Mouse (Mus musculus) MEL (cell line): ENCODE data around the gene Hmbs. TPM values are rescaled to one million over a fixed set of nuclear protein-coding genes. Genes with fewer than 3 reads are reported as not detected.

Experiments used
- DNase-seq: peaks from one replicate; pipeline ENCODE4 v3.0.0; 2011; ENCODE audit warnings: low read depth, low spot score
- H3K27ac ChIP-seq: 2 replicates; pipeline ENCODE4 v1.5.1; 2012; ENCODE audit warnings: low read depth, mild to moderate bottlenecking, control low read depth, low read length, moderate library complexity; ENCODE audit not compliant: control insufficient read depth
- H3K27me3 ChIP-seq, 2 experiments: fragments of 150-350 bp in 1 of 2; sonication (generic) in 1 of 2; 2 replicates each; pipeline ENCODE4 v1.6.1; 2012; ENCODE audit warnings: low read length in 2 of 2, mild to moderate bottlenecking in 2 of 2, improper control_type of control experiment in 1 of 2, moderate library complexity in 1 of 2; ENCODE audit not compliant: insufficient read depth in 2 of 2, control insufficient read depth in 1 of 2
- H3K36me3 ChIP-seq, 2 experiments: 2 replicates each; pipeline ENCODE4 v1.6.1; 2012 to 2014; ENCODE audit warnings: low read length in 2 of 2, improper control_type of control experiment in 1 of 2, inconsistent platforms in 1 of 2, mild to moderate bottlenecking in 1 of 2; ENCODE audit not compliant: insufficient read depth in 2 of 2, control insufficient read depth in 1 of 2
- H3K4me1 ChIP-seq, 2 experiments: fragments of 150-350 bp in 1 of 2; sonication (generic) in 1 of 2; 2 replicates each; pipeline ENCODE4 v1.6.1; 2012; ENCODE audit warnings: low read length in 2 of 2, improper control_type of control experiment in 1 of 2, mild to moderate bottlenecking in 1 of 2; ENCODE audit not compliant: insufficient read depth in 2 of 2, control insufficient read depth in 1 of 2
- H3K4me3 ChIP-seq, 2 experiments: fragments of 150-350 bp in 1 of 2; sonication (generic) in 1 of 2; 2 replicates each; pipeline ENCODE4 v1.5.1; 2012; ENCODE audit warnings: low read depth in 2 of 2, low read length in 2 of 2, mild to moderate bottlenecking in 2 of 2, moderate library complexity in 2 of 2, control low read depth in 1 of 2, improper control_type of control experiment in 1 of 2; ENCODE audit not compliant: control insufficient read depth in 1 of 2, insufficient read depth in 1 of 2
- H3K79me2 ChIP-seq: 2 replicates; pipeline ENCODE4 v1.6.1; 2012; ENCODE audit warnings: mild to moderate bottlenecking, low read length, moderate library complexity; ENCODE audit not compliant: control insufficient read depth, poor library complexity, insufficient read depth
- H3K9ac ChIP-seq: 2 replicates; pipeline ENCODE4 v1.6.1; 2012; ENCODE audit warnings: low read depth, mild to moderate bottlenecking, control low read depth, low read length, moderate library complexity; ENCODE audit not compliant: control insufficient read depth, poor library complexity, severe bottlenecking
- H3K9me3 ChIP-seq: fragments of 150-350 bp; sonication (generic); replicated peaks from 2 replicates; pipeline ENCODE4 v1.6.1; 2012; ENCODE audit warnings: mild to moderate bottlenecking, low read length, improper control_type of control experiment, moderate library complexity; ENCODE audit not compliant: insufficient read depth
- BHLHE40 ChIP-seq: IDR thresholded peaks from 2 replicates; pipeline ENCODE4 v1.6.1; 2012; ENCODE audit warnings: low read depth, mild to moderate bottlenecking, inconsistent platforms, low read length, improper control_type of control experiment, borderline replicate concordance
- CHD1 ChIP-seq: IDR thresholded peaks from 2 replicates; pipeline ENCODE4 v1.6.1; 2012; ENCODE audit warnings: low read depth, mild to moderate bottlenecking, inconsistent platforms, low read length, improper control_type of control experiment
- E2F4 ChIP-seq: IDR thresholded peaks from 2 replicates; pipeline ENCODE4 v1.6.1; 2011; ENCODE audit warnings: low read depth, low read length, improper control_type of control experiment, borderline replicate concordance
- ELF1 ChIP-seq: IDR thresholded peaks from 2 replicates; pipeline ENCODE4 v1.6.1; 2014; ENCODE audit warnings: low read depth, mild to moderate bottlenecking, inconsistent platforms, low read length, improper control_type of control experiment, moderate library complexity
- EP300 ChIP-seq, 2 experiments: IDR thresholded peaks; 2 replicates each; pipeline ENCODE4 v1.6.1; 2011; ENCODE audit warnings: improper control_type of control experiment in 2 of 2, low read length in 2 of 2, low read depth in 1 of 2, mild to moderate bottlenecking in 1 of 2
- ETS1 ChIP-seq: IDR thresholded peaks from 2 replicates; pipeline ENCODE4 v1.6.1; 2012; ENCODE audit warnings: low read depth, mild to moderate bottlenecking, inconsistent platforms, low read length, improper control_type of control experiment, moderate library complexity
- GATA1 ChIP-seq: IDR thresholded peaks from 2 replicates; pipeline ENCODE4 v1.6.1; 2011; ENCODE audit warnings: low read depth, low read length, improper control_type of control experiment
- HCFC1 ChIP-seq: IDR thresholded peaks from 2 replicates; pipeline ENCODE4 v1.6.1; 2012; ENCODE audit warnings: low read depth, mild to moderate bottlenecking, inconsistent platforms, low read length, improper control_type of control experiment, moderate library complexity
- JUND ChIP-seq: IDR thresholded peaks from 2 replicates; pipeline ENCODE4 v1.6.1; 2011; ENCODE audit warnings: low read depth, mild to moderate bottlenecking, improper control_type of control experiment, low read length
- KAT2A ChIP-seq: conservative IDR thresholded peaks from 2 replicates; pipeline ENCODE4 v1.6.1; 2012; ENCODE audit warnings: low read depth, low read length, improper control_type of control experiment, inconsistent platforms
- MAZ ChIP-seq: IDR thresholded peaks from 2 replicates; pipeline ENCODE4 v1.6.1; 2012; ENCODE audit warnings: low read depth, mild to moderate bottlenecking, inconsistent platforms, low read length, improper control_type of control experiment
- MEF2A ChIP-seq: IDR thresholded peaks from 2 replicates; pipeline ENCODE4 v1.6.1; 2014; ENCODE audit warnings: low read depth, mild to moderate bottlenecking, inconsistent platforms, low read length, improper control_type of control experiment; ENCODE audit not compliant: poor library complexity, insufficient replicate concordance, severe bottlenecking; ENCODE audit errors: extremely low read depth
- MYC ChIP-seq: IDR thresholded peaks from 2 replicates; pipeline ENCODE4 v1.6.1; 2011; ENCODE audit warnings: low read depth, mild to moderate bottlenecking, low read length, improper control_type of control experiment, moderate library complexity
- NRF1 ChIP-seq: IDR thresholded peaks from 2 replicates; pipeline ENCODE4 v1.6.1; 2014; ENCODE audit warnings: low read depth, mild to moderate bottlenecking, inconsistent platforms, low read length, improper control_type of control experiment, moderate library complexity; ENCODE audit not compliant: poor library complexity, insufficient read depth, severe bottlenecking
- RCOR1 ChIP-seq: IDR thresholded peaks from 2 replicates; pipeline ENCODE4 v1.6.1; 2012; ENCODE audit warnings: low read depth, mild to moderate bottlenecking, inconsistent platforms, low read length, improper control_type of control experiment
- SMC3 ChIP-seq: IDR thresholded peaks from 2 replicates; pipeline ENCODE4 v1.6.1; 2011; ENCODE audit warnings: low read depth, low read length, improper control_type of control experiment
- TAL1 ChIP-seq: IDR thresholded peaks from 2 replicates; pipeline ENCODE4 v1.6.1; 2012; ENCODE audit warnings: mild to moderate bottlenecking, inconsistent platforms, low read length, moderate library complexity, mixed read lengths
- TBP ChIP-seq: IDR thresholded peaks from 2 replicates; pipeline ENCODE4 v1.8.0; 2011; ENCODE audit warnings: low read depth, low read length, improper control_type of control experiment
- UBTF ChIP-seq: IDR thresholded peaks from 2 replicates; pipeline ENCODE4 v1.6.1; 2012; ENCODE audit warnings: low read depth, mild to moderate bottlenecking, inconsistent platforms, low read length, improper control_type of control experiment, moderate library complexity, borderline replicate concordance; ENCODE audit not compliant: insufficient read depth
- USF2 ChIP-seq, 2 experiments: IDR thresholded peaks; 2 replicates each; pipeline ENCODE4 v1.6.1; 2011 to 2012; ENCODE audit warnings: improper control_type of control experiment in 2 of 2, low read length in 2 of 2, borderline replicate concordance in 1 of 2, inconsistent platforms in 1 of 2, low read depth in 1 of 2, mild to moderate bottlenecking in 1 of 2; ENCODE audit not compliant: insufficient read depth in 1 of 2
- ZC3H11A ChIP-seq: IDR thresholded peaks from 2 replicates; pipeline ENCODE4 v1.6.1; 2012; ENCODE audit warnings: low read depth, mild to moderate bottlenecking, inconsistent platforms, low read length, improper control_type of control experiment
- ZKSCAN1 ChIP-seq: IDR thresholded peaks from 2 replicates; pipeline ENCODE4 v1.6.1; 2012; ENCODE audit warnings: low read depth, mild to moderate bottlenecking, inconsistent platforms, low read length, improper control_type of control experiment, moderate library complexity
- ZMIZ1 ChIP-seq: IDR thresholded peaks from 2 replicates; pipeline ENCODE4 v1.6.1; 2012; ENCODE audit warnings: low read depth, mild to moderate bottlenecking, inconsistent platforms, low read length, improper control_type of control experiment, moderate library complexity
- ZNF384 ChIP-seq: IDR thresholded peaks from 2 replicates; pipeline ENCODE4 v1.6.1; 2012; ENCODE audit warnings: low read depth, mild to moderate bottlenecking, inconsistent platforms, low read length, improper control_type of control experiment
- polyA plus RNA-seq, 2 experiments: library from polyadenylated mRNA; stranded (reverse) in 1 of 2; unstranded in 1 of 2; fragments of >175 nt in 1 of 2; fragments of >200 nt in 1 of 2; gene quantifications; 2 replicates each; pipeline versions ENCODE4 v1.2.1 to v1.2.4; 2012; ENCODE audit warnings: low replicate concordance in 2 of 2, low read depth in 1 of 2; ENCODE audit not compliant: insufficient read length in 2 of 2, insufficient read depth in 1 of 2, missing spikeins in 1 of 2
- total RNA-seq: library from RNA; depleted of rRNA; stranded (reverse); fragments of 300-350 nt; gene quantifications from 2 replicates; pipeline ENCODE4 v1.2.3, GENCODE M21; 2012

The Hmbs gene
- total and polyA plus RNA-seq, 3 experiments, result 138 to 145 TPM; not detected in 1

GRCm38 (mm10) chr9:44387221-44387620 is 43.2 kb upstream of the Hmbs start:
- DNase-seq, result no peak
- Histone ChIP-seq H3K4me3 (no peak overlapping the region), H3K9me3 (no peaks in the 10 kb centered on the region), H3K27ac (no peak overlapping the region), H3K27me3 (no peaks in the 10 kb centered on the region), H3K9ac (no peak overlapping the region), H3K36me3 (peaks cover 0 to 17% of the 10 kb centered on the region in 2 experiments; a peak in 2 of 4 replicates), H3K79me2 (no peaks in the 10 kb centered on the region), H3K4me1 (no peaks in the 10 kb centered on the region)
- no peak for TF ChIP-seq EP300 (IDR thresholded peaks at IDR 0.05; ENCODE audit: low read depth in 1 of 2, low read length in 2 of 2)
- TF ChIP-seq UBTF, result no peak
- no peak for TF ChIP-seq MAZ
- no peak for TF ChIP-seq HCFC1
- no peak for TF ChIP-seq NRF1
- no peak for TF ChIP-seq ZNF384
- no peak for TF ChIP-seq JUND
- no peak for TF ChIP-seq CHD1
- no peak for TF ChIP-seq SMC3
- TF ChIP-seq MYC, result no peak
- no peak for TF ChIP-seq TBP
- no peak for TF ChIP-seq ETS1
- no peak for TF ChIP-seq USF2 (IDR thresholded peaks at IDR 0.05; ENCODE audit: borderline replicate concordance in 1 of 2, insufficient read depth in 1 of 2, low read depth in 1 of 2, low read length in 2 of 2)
- no peak for TF ChIP-seq MEF2A

- peaks cover 6 to 19% of the 10 kb centered on the region in 2 experiments for H3K36me3 ChIP-seq
- peaks cover 0 to 5% of the 10 kb centered on the region in 2 experiments; a peak in 3 of 4 replicates for H3K4me1 ChIP-seq
- H3K27ac ChIP-seq, result no peak overlapping the region
- peaks cover 20% of the 10 kb centered on the region for H3K79me2 ChIP-seq
- no peak for TF ChIP-seq E2F4
- no peak for TF ChIP-seq MAZ
- TF ChIP-seq GATA1, result no peak
- no peak for TF ChIP-seq ZMIZ1
- no peak for TF ChIP-seq ZC3H11A
- TF ChIP-seq KAT2A, result no peak
- TF ChIP-seq ELF1, result no peak
- TF ChIP-seq TAL1, result no peak
- TF ChIP-seq ZKSCAN1, result no peak
- TF ChIP-seq RCOR1, result no peak
- no peak for TF ChIP-seq UBTF
- TF ChIP-seq HCFC1, result no peak
- TF ChIP-seq BHLHE40, result no peak
- no peak for TF ChIP-seq MYC
- TF ChIP-seq JUND, result no peak
- no peak for TF ChIP-seq ZNF384
- no peak overlapping the region for H3K9ac ChIP-seq
- H3K4me3 ChIP-seq, result no peak overlapping the region
- no peaks in the 10 kb centered on the region for H3K9me3 ChIP-seq
- DNase-seq, result no peak
- H3K27me3 ChIP-seq, result no peaks in the 10 kb centered on the region
Measured at GRCm38 (mm10) chr9:44384596-44384995, 40.6 kb upstream of the Hmbs start.
